Mouse (Mus musculus) neural tube, embryonic 15.5 days (tissue): ENCODE data around the gene Araf. TPM values are rescaled to one million over a fixed set of nuclear protein-coding genes. Genes with fewer than 3 reads are reported as not detected.

Experiments
- ATAC-seq: fragments of 200-750 bp; cut with Nextera tagmentation; 2 replicates; pipeline ENCODE4 v1.8.0; 2017; ENCODE audit warnings: mild to moderate bottlenecking, moderate TSS enrichment, moderate library complexity; ENCODE audit not compliant: low FRiP score
- H3K27ac ChIP-seq: fragments of 300-500 bp; sonication (generic); replicated peaks from 2 replicates; pipeline ENCODE4 v1.5.1; 2015; ENCODE audit warnings: mild to moderate bottlenecking, inconsistent platforms
- H3K27me3 ChIP-seq: fragments of 300-500 bp; sonication (generic); replicated peaks from 2 replicates; pipeline ENCODE4 v1.6.1; 2015; ENCODE audit warnings: inconsistent platforms
- H3K36me3 ChIP-seq: fragments of 300-500 bp; sonication (generic); 2 replicates; pipeline ENCODE4 v1.6.1; 2015; ENCODE audit warnings: inconsistent platforms
- H3K4me1 ChIP-seq: fragments of 300-500 bp; sonication (generic); 2 replicates; pipeline ENCODE4 v1.6.1; 2015; ENCODE audit warnings: inconsistent platforms
- H3K4me2 ChIP-seq: fragments of 300-500 bp; sonication (generic); 2 replicates; pipeline ENCODE4 v1.6.1; 2015; ENCODE audit warnings: inconsistent platforms, mild to moderate bottlenecking, moderate library complexity
- H3K4me3 ChIP-seq: fragments of 300-500 bp; sonication (generic); replicated peaks from 2 replicates; pipeline ENCODE4 v1.5.1; 2015; ENCODE audit warnings: mild to moderate bottlenecking, inconsistent platforms
- H3K9ac ChIP-seq: fragments of 300-500 bp; sonication (generic); replicated peaks from 2 replicates; pipeline ENCODE4 v1.6.1; 2015; ENCODE audit warnings: mild to moderate bottlenecking, inconsistent platforms
- H3K9me3 ChIP-seq: fragments of 300-500 bp; sonication (generic); replicated peaks from 2 replicates; pipeline ENCODE4 v1.6.1; 2016; ENCODE audit warnings: inconsistent platforms
- WGBS: fragments of 180-500 bp; shearing (Covaris S2); methylation state at CpG from one replicate; pipeline ENCODE4 v1.1.7; 2015; ENCODE audit warnings: mixed read lengths; 5-methylcytosine and 5-hydroxymethylcytosine counted together
- polyA plus RNA-seq: library from polyadenylated mRNA; unstranded; fragments of >200 nt; fragmentation: Nextera tagmentation; extraction: Ambion mirVana; gene quantifications from 2 replicates; pipeline ENCODE4 v1.2.1, GENCODE M21; 2015

Araf gene
- 352 and 406 TPM in 2 replicates for polyA plus RNA-seq

DNA sequence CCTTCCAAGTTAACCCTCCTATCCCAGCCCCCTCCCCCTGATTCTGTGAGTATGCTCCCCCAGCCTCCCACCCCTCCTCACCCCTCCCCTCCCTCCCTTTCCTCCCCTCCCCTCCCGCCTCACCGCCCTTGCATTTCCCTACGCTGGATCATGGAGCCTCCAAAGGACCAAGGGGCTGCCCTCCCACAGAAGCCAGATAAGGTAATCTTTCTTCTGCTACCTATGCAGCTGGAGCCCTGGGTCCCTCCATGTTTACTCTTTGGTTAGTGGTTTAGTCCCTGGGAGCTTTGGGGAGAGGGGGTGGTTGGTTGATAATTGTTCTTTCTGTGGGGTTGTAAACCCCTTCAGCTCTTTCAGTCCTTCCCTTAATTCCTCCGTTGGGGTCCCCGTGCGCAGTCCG is at the start of gene Araf:
TSS of gene Araf (plus strand) at position 134 of the 400 bp plus-strand sequence.
- peak within 1 kb of the TSS; percentile 59 for H3K9ac ChIP-seq
- H3K4me1 ChIP-seq = no peaks in the 10 kb centered on the region
- no peaks in the 10 kb centered on the region for H3K9me3 ChIP-seq
- H3K36me3 ChIP-seq = no peaks in the 10 kb centered on the region
- H3K4me2 ChIP-seq = peak within 1 kb of the TSS; percentile 54
- peak; percentile 78 for ATAC-seq
- no peaks in the 10 kb centered on the region for H3K27me3 ChIP-seq
- H3K4me3 ChIP-seq = peak within 1 kb of the TSS; percentile 45
- 35% methylated on average over 7 of the region's 7 CpGs for WGBS
- H3K27ac ChIP-seq = peak within 1 kb of the TSS; percentile 93

DNA sequence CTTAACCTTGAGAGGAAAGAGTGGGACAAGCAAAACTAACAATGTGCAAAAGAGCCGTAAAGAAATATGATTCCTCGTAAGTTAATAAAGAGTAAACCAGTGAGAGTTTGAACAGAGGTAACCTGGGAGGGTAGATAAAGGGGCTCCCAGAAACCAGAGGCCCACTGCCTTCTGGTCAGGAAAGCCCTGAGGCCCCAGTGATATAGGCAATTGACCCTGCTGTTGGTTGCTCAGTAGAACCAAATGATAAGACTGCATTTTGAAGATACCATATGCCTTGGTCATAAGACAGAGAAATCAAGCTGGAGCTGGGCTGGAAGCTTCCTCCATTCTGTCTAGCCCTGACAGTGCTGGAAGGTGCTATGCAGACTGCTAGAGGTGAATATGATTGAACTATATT is 48.8 kb upstream of the Araf start:
- WGBS = 94% methylated on average over 2 of the region's 2 CpGs
- H3K4me2 ChIP-seq = no peak overlapping the region
- H3K9ac ChIP-seq = no peak overlapping the region
- no peaks in the 10 kb centered on the region for H3K27me3 ChIP-seq
- no peak overlapping the region for H3K4me3 ChIP-seq
- no peaks in the 10 kb centered on the region for H3K4me1 ChIP-seq
- no peak overlapping the region for H3K27ac ChIP-seq
- H3K36me3 ChIP-seq = no peaks in the 10 kb centered on the region
- no peak for ATAC-seq
- H3K9me3 ChIP-seq = no peaks in the 10 kb centered on the region

DNA sequence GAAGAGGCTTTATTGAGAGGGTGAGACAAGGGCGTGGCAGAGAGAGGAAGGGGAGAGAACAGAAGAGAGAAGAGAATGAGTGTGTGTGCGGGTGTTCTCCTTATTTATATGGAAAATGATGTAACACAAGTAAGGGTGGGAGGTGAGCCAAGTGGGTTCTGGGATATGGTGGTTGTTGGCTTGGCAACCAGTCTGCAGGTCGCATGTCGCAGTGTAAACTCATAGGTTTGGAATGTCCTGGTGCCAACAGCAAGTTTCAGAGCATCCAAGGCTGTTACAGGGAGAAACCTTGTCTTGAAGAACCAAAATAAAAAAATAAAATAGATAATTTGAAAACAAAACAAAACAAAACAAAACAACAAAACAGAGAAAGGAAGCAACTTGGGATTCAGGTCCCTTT is 36.4 kb upstream of the Araf start:
- H3K4me3 ChIP-seq = no peak overlapping the region
- no peaks in the 10 kb centered on the region for H3K36me3 ChIP-seq
- no peak overlapping the region for H3K9ac ChIP-seq
- H3K27me3 ChIP-seq = no peaks in the 10 kb centered on the region
- H3K4me2 ChIP-seq = no peak overlapping the region
- H3K4me1 ChIP-seq = no peaks in the 10 kb centered on the region
- ATAC-seq = no peak
- H3K9me3 ChIP-seq = no peaks in the 10 kb centered on the region
- WGBS = 85% methylated on average over 4 of the region's 4 CpGs
- H3K27ac ChIP-seq = no peak overlapping the region

DNA sequence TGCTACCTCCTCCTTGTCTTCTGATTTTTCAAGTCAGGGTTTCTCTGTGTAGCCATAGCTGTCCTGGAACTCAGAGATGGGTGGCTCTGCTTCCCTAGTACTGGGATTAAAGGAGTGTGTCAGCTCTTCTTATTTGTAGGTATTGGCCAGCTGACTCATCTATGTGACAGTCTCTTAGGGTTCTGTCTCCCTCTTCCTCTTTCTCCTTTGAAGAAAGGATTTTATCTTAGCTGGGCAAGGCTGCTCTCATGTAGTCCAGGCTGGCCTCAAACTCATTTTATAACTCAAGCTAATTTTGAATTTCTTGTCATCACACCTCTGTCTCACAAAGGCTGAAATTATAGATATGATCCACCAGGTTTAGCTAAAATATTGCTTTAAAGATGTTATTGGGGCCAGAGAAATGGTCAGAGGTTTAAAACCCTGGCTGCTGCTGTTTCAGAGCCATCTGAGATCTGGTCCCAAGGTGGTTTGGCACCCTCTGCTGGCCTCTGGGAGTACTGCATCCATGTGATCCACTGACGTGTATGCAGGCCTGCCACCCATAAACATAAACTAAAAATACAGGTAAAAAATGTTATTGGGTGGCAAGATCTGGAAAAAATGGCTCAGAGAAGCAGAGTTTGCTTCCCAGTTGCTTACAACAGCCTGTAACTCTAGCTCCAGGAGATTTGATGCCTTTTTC is 26.8 kb upstream of the Araf start:
- H3K27ac ChIP-seq = no peak overlapping the region
- no peak overlapping the region for H3K9ac ChIP-seq
- H3K27me3 ChIP-seq = no peaks in the 10 kb centered on the region
- WGBS = 3% methylated on average over 1 of the region's 1 CpGs
- no peaks in the 10 kb centered on the region for H3K36me3 ChIP-seq
- no peak overlapping the region for H3K4me3 ChIP-seq
- H3K9me3 ChIP-seq = no peaks in the 10 kb centered on the region
- no peaks in the 10 kb centered on the region for H3K4me1 ChIP-seq
- ATAC-seq = no peak; the same call in 1 of the 2 replicates
- H3K4me2 ChIP-seq = no peak overlapping the region

GRCm38 (mm10) chrX:20771666-20772065 is 25.9 kb upstream of the Araf start:
- ATAC-seq = no peak
- Histone ChIP-seq H3K4me2 (no peak overlapping the region), H3K9me3 (no peaks in the 10 kb centered on the region), H3K4me1 (no peaks in the 10 kb centered on the region), H3K4me3 (no peak overlapping the region), H3K27me3 (no peaks in the 10 kb centered on the region), H3K36me3 (no peaks in the 10 kb centered on the region), H3K9ac (no peak overlapping the region), H3K27ac (no peak overlapping the region)
- WGBS = 67% methylated on average over 2 of the region's 2 CpGs

- no peak overlapping the region for H3K9ac ChIP-seq
- H3K27ac ChIP-seq = no peak overlapping the region
- H3K9me3 ChIP-seq = no peaks in the 10 kb centered on the region
- H3K4me2 ChIP-seq = no peak overlapping the region
- 67% methylated on average over 19 of the region's 19 CpGs for WGBS
- no peak overlapping the region for H3K4me3 ChIP-seq
- no peaks in the 10 kb centered on the region for H3K27me3 ChIP-seq
- H3K4me1 ChIP-seq = no peaks in the 10 kb centered on the region
- no peak for ATAC-seq
- H3K36me3 ChIP-seq = no peaks in the 10 kb centered on the region
Observed at GRCm38 (mm10) chrX:20775271-20776016, 22.2 kb upstream of the Araf start.

- H3K36me3 ChIP-seq = no peaks in the 10 kb centered on the region
- ATAC-seq = no peak
- no peak overlapping the region for H3K4me2 ChIP-seq
- no peak overlapping the region for H3K9ac ChIP-seq
- no peaks in the 10 kb centered on the region for H3K9me3 ChIP-seq
- H3K27ac ChIP-seq = no peak overlapping the region
- H3K27me3 ChIP-seq = no peaks in the 10 kb centered on the region
- H3K4me1 ChIP-seq = no peaks in the 10 kb centered on the region
- H3K4me3 ChIP-seq = no peak overlapping the region
Observed at GRCm38 (mm10) chrX:20777619-20778018, 20.0 kb upstream of the Araf start.

DNA sequence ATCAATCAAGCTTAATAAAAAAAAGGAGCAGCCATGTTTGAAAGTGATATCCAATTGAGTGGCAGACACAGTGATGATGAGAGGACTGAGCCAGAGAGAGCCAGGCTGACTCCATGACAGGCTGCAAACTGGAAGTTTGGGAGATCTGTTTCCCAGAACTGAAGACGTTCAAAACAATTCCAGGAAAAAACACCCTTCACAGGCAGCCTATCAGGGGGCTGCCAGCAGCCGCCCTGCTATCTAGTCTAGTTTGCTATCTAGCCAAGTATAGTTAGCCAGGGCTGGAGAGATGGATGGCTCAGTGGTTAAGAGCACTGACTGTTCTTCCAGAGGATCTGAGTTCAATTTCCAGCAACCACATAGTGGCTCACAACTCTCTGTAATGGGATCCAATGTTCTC is 10.3 kb upstream of the Araf start:
- Histone ChIP-seq H3K27me3 (no peaks in the 10 kb centered on the region), H3K36me3 (no peaks in the 10 kb centered on the region), H3K9ac (no peak overlapping the region), H3K27ac (no peak overlapping the region), H3K4me1 (no peaks in the 10 kb centered on the region), H3K4me2 (no peak overlapping the region), H3K9me3 (no peaks in the 10 kb centered on the region), H3K4me3 (no peak overlapping the region)
- no peak for ATAC-seq
- 78% methylated on average over 2 of the region's 2 CpGs for WGBS

DNA sequence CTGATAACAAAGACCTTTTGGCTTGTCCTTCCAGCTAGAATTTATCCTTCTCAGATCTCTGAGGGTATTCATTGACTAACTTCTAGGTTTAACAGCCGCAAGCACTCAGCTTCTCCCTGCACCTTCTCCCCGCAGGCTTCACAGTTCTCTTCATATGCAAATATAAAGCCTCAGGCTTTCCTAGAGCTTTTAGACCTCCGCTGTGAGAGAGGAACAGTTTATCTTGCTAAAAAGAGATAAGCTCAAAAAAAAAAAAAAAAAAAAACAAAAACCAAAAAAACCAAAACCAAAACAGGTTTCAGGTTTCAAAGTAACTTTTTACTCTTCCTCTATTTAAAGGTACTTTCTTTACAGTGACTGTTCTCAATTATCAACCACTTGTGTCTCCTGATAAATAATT is 5.2 kb upstream of the Araf start:
- Histone ChIP-seq H3K9ac (no peak overlapping the region), H3K36me3 (no peaks in the 10 kb centered on the region), H3K27me3 (no peaks in the 10 kb centered on the region), H3K4me1 (no peaks in the 10 kb centered on the region), H3K9me3 (no peaks in the 10 kb centered on the region), H3K4me3 (no peak overlapping the region), H3K27ac (no peak overlapping the region), H3K4me2 (no peak overlapping the region)
- WGBS = 29% methylated on average over 3 of the region's 3 CpGs
- no peak for ATAC-seq

GRCm38 (mm10) chrX:20793230-20793629 is 4.4 kb upstream of the Araf start:
- no peak overlapping the region for H3K9ac ChIP-seq
- no peak for ATAC-seq
- no peak overlapping the region for H3K4me3 ChIP-seq
- H3K27ac ChIP-seq = no peak overlapping the region
- 69% methylated on average over 7 of the region's 7 CpGs for WGBS
- no peaks in the 10 kb centered on the region for H3K4me1 ChIP-seq
- no peaks in the 10 kb centered on the region for H3K36me3 ChIP-seq
- no peaks in the 10 kb centered on the region for H3K9me3 ChIP-seq
- H3K4me2 ChIP-seq = no peak overlapping the region
- no peaks in the 10 kb centered on the region for H3K27me3 ChIP-seq

DNA sequence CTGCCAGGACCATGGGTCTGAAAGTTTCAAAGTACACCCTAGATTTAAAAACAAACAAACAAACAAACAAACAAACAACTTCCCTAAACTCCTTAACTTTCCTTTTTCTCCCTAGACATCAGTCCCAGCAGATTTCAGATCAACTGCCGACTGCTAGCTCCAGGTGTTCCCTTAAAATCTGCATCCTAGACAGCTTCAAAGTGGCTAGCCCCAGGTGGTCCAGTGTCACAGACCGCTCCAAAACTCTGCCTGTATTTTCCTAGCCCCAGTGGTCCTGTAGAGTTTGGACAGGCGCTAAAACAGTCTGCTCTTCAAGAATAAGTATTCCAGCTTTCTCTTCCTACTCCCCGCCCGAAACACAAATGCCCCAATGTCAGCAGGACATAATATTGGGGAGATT is 3.4 kb upstream of the Araf start:
- Histone ChIP-seq H3K36me3 (no peaks in the 10 kb centered on the region), H3K4me1 (no peaks in the 10 kb centered on the region), H3K9me3 (no peaks in the 10 kb centered on the region), H3K9ac (no peak overlapping the region), H3K27me3 (no peaks in the 10 kb centered on the region), H3K27ac (no peak overlapping the region), H3K4me2 (no peak overlapping the region), H3K4me3 (no peak overlapping the region)
- no peak for ATAC-seq
- 28% methylated on average over 5 of the region's 5 CpGs for WGBS

- Histone ChIP-seq H3K27ac (peak overlapping the region; percentile 93), H3K9ac (peak overlapping the region; percentile 59), H3K9me3 (no peaks in the 10 kb centered on the region), H3K4me2 (peak overlapping the region; percentile 54), H3K4me1 (no peaks in the 10 kb centered on the region), H3K27me3 (no peaks in the 10 kb centered on the region), H3K36me3 (no peaks in the 10 kb centered on the region), H3K4me3 (peak overlapping the region; percentile 45)
- 15% methylated on average over 17 of the region's 21 CpGs for WGBS
- ATAC-seq = peak; percentile 99
Observed at GRCm38 (mm10) chrX:20798141-20798796, 655 bp downstream of the Araf start.
